9 mouse cellular contexts compared by ENCODE assay signal in genomic region chr4:107067151-107067840, GRCm38 (mm10). TPM values are rescaled to one million over a fixed set of nuclear protein-coding genes. Genes with fewer than 3 reads are reported as not detected.
DNase-seq lines count a peak whose midpoint lies in the region; ATAC-seq lines count a peak whose summit lies in the region.
"Had no signal": no experiment of that assay in that cellular context is flagged by ENCODE, and none has a peak within 500 bp of the region (broad histone marks: within the 10 kb centered on the region; RNA-seq: fewer than 3 reads in every experiment).

No protein-coding gene starts in this region.

- DNase-seq in kidney, adult 11 months, result peak; percentile 38
- DNase-seq in kidney, adult 18-20 months, result no peak
- peak; percentile 79 for DNase-seq in ZHBTc4 (ENCODE audit: low read depth, low spot score)
- DNase-seq in spleen, postnatal 4 days (ENCODE audit: low spot score in 2 of 2), result peak; percentile 30 to 75
- no peak for DNase-seq in layer of hippocampus, adult 18-20 months (ENCODE audit: low spot score in 2 of 2)

- H3K4me2 ChIP-seq in forebrain, embryonic 12.5 days, result peak overlapping the region; percentile 93
- H3K4me2 ChIP-seq in intestine, embryonic 15.5 days (replicated peaks), result peak overlapping the region; percentile 96
- peak overlapping the region; percentile 96 for H3K4me2 ChIP-seq in lung, embryonic 15.5 days

- peak overlapping the region; percentile 62 for H3K9ac ChIP-seq in forebrain, embryonic 12.5 days
- H3K9ac ChIP-seq in intestine, embryonic 15.5 days, result peak overlapping the region; percentile 65
- peak overlapping the region; percentile 69 for H3K9ac ChIP-seq in lung, embryonic 15.5 days

- H3K9me3 ChIP-seq in forebrain, embryonic 12.5 days, result no peaks in the 10 kb centered on the region
- no peaks in the 10 kb centered on the region for H3K9me3 ChIP-seq in intestine, embryonic 15.5 days
- H3K9me3 ChIP-seq in lung, embryonic 15.5 days, result no peaks in the 10 kb centered on the region

- H3K27me3 ChIP-seq in forebrain, embryonic 12.5 days, result 0 out of 2 replicates have a peak, but pooled peaks cover 4% of the 10 kb centered on the region
- no peaks in the 10 kb centered on the region for H3K27me3 ChIP-seq in intestine, embryonic 15.5 days (replicated peaks)
- H3K27me3 ChIP-seq in lung, embryonic 15.5 days, result no peaks in the 10 kb centered on the region

- H3K36me3 ChIP-seq in forebrain, embryonic 12.5 days (replicated peaks), result peaks cover 20% of the 10 kb centered on the region
- peaks cover 24% of the 10 kb centered on the region for H3K36me3 ChIP-seq in intestine, embryonic 15.5 days
- H3K36me3 ChIP-seq in lung, embryonic 15.5 days, result peaks cover 19% of the 10 kb centered on the region

- H3K27ac ChIP-seq in forebrain, embryonic 12.5 days, result no peak overlapping the region
- 0 out of 2 replicates have a peak overlapping the region, but pooled peaks have one; percentile 22 for H3K27ac ChIP-seq in intestine, embryonic 15.5 days
- peak overlapping the region; percentile 58 for H3K27ac ChIP-seq in lung, embryonic 15.5 days

- 3% methylated on average over 33 of the region's 33 CpGs for WGBS in forebrain, embryonic 12.5 days
- 5% methylated on average over 33 of the region's 33 CpGs for WGBS in intestine, embryonic 15.5 days
- 4% methylated on average over 33 of the region's 33 CpGs for WGBS in lung, embryonic 15.5 days

- peaks cover 18% of the 10 kb centered on the region for H3K4me1 ChIP-seq in forebrain, embryonic 12.5 days
- H3K4me1 ChIP-seq in intestine, embryonic 15.5 days (replicated peaks), result peaks cover 9% of the 10 kb centered on the region
- H3K4me1 ChIP-seq in lung, embryonic 15.5 days, result peaks cover 16% of the 10 kb centered on the region

- peak overlapping the region; percentile 91 for H3K4me3 ChIP-seq in forebrain, embryonic 12.5 days (replicated peaks)
- peak overlapping the region; percentile 80 for H3K4me3 ChIP-seq in intestine, embryonic 15.5 days (replicated peaks)
- peak overlapping the region; percentile 78 for H3K4me3 ChIP-seq in lung, embryonic 15.5 days

- 0 out of 2 replicates have a peak, but pooled peaks have one; percentile 52 for ATAC-seq in forebrain, embryonic 12.5 days (ENCODE audit: low FRiP score)
- ATAC-seq in intestine, embryonic 15.5 days, result peak; percentile 52
- peak; percentile 40; the same call in 1 of the 2 replicates for ATAC-seq in lung, embryonic 15.5 days (ENCODE audit: borderline replicate concordance, extremely low read depth, low FRiP score, low TSS enrichment)

RNA-seq across cellular contexts. Expression of gene Cyb5rl, which starts 0.5 kb away (rescaled TPM):
- polyA plus RNA-seq in forebrain, embryonic 12.5 days (2016; fragmentation: Nextera tagmentation; extraction: Ambion mirVana), result 6.0 and 7.0 TPM in 2 replicates
- polyA plus RNA-seq in intestine, embryonic 15.5 days (2015; fragmentation: Nextera tagmentation; extraction: Ambion mirVana), result 6.1 and 6.6 TPM in 2 replicates
- 5.9 and 6.1 TPM in 2 replicates for polyA plus RNA-seq in lung, embryonic 15.5 days (2015; fragmentation: Nextera tagmentation; extraction: Ambion mirVana)
- 1 to 10 TPM; 7.8 TPM for total RNA-seq in layer of hippocampus, adult 18-20 months (2021)

RNA-seq across cellular contexts. Expression of gene Mrpl37, which starts 0.6 kb away (rescaled TPM):
- 81.5 and 83.2 TPM in 2 replicates for polyA plus RNA-seq in forebrain, embryonic 12.5 days (2016; fragmentation: Nextera tagmentation; extraction: Ambion mirVana)
- polyA plus RNA-seq in intestine, embryonic 15.5 days (2015; fragmentation: Nextera tagmentation; extraction: Ambion mirVana), result 103 and 115 TPM in 2 replicates
- 90.5 and 94.8 TPM in 2 replicates for polyA plus RNA-seq in lung, embryonic 15.5 days (2015; fragmentation: Nextera tagmentation; extraction: Ambion mirVana)
- total RNA-seq in layer of hippocampus, adult 18-20 months (2021), result 10 to 100 TPM; 56.7 to 58.7 TPM

RNA-seq across cellular contexts. Expression of gene Cdcp2, which starts 29.4 kb away (rescaled TPM):
- polyA plus RNA-seq in forebrain, embryonic 12.5 days (2016; fragmentation: Nextera tagmentation; extraction: Ambion mirVana), result not detected in 2 replicates
- not detected in 2 replicates for polyA plus RNA-seq in intestine, embryonic 15.5 days (2015; fragmentation: Nextera tagmentation; extraction: Ambion mirVana)
- not detected in 2 replicates for polyA plus RNA-seq in lung, embryonic 15.5 days (2015; fragmentation: Nextera tagmentation; extraction: Ambion mirVana)
- not detected for total RNA-seq in layer of hippocampus, adult 18-20 months (2021)
- total RNA-seq: left cerebral cortex, adult 18-20 months had no signal

Comparison
In these comparisons a context has a peak if more than half of its experiments do, and no peak if none do; other contexts are left out.
1. DNase-seq: peak in kidney, adult 11 months (single experiment), ZHBTc4 (single experiment) and spleen, postnatal 4 days (2 of 2); none in kidney, adult 18-20 months (single experiment) and layer of hippocampus, adult 18-20 months (0 of 2).
2. Peak in every context shown above with its lines, with median percentiles within 50 percentile points of each other: ATAC-seq, H3K4me2 ChIP-seq, H3K4me3 ChIP-seq and H3K9ac ChIP-seq.